Mouse (Mus musculus) Muller cell, postnatal 12 days (primary cell): ENCODE measurements at regions not wholly inside any gene's neighbourhood (a gene's known extent, or its start where the extent isn't known, plus 50 kb on each side); places are given as distances from the start of the nearest gene placed in this dataset.

Experiments
- DNase-seq: peaks from one replicate; pipeline ENCODE4 v3.0.0-alpha.2; 2015; ENCODE audit errors: inconsistent ontology term

- DNase-seq: no peak
These were observed 66.3 kb upstream of the Kif2a start for GRCm38 (mm10) chr13:107088198-107088597.

GRCm38 (mm10) chr13:107087355-107087754 is 65.4 kb upstream of the Kif2a start:
- DNase-seq: no peak

GRCm38 (mm10) chr13:107078085-107078484 is 56.2 kb upstream of the Kif2a start:
- no peak for DNase-seq

- DNase-seq: no peak
These were observed 53.0 kb upstream of the Kif2a start for GRCm38 (mm10) chr13:107074917-107075316.

- DNase-seq: peak; percentile 73
These were observed 51.2 kb upstream of the Kif2a start for GRCm38 (mm10) chr13:107073039-107073620.

GRCm38 (mm10) chr13:107072345-107073038 is 50.6 kb upstream of the Kif2a start:
- DNase-seq: peak; percentile 26
